Mouse (Mus musculus): ENCODE measurements at regions not wholly inside any gene's neighbourhood (a gene's known extent, or its start where the extent isn't known, plus 50 kb on each side); places are given as distances from the start of the nearest gene placed in this dataset.

DNA sequence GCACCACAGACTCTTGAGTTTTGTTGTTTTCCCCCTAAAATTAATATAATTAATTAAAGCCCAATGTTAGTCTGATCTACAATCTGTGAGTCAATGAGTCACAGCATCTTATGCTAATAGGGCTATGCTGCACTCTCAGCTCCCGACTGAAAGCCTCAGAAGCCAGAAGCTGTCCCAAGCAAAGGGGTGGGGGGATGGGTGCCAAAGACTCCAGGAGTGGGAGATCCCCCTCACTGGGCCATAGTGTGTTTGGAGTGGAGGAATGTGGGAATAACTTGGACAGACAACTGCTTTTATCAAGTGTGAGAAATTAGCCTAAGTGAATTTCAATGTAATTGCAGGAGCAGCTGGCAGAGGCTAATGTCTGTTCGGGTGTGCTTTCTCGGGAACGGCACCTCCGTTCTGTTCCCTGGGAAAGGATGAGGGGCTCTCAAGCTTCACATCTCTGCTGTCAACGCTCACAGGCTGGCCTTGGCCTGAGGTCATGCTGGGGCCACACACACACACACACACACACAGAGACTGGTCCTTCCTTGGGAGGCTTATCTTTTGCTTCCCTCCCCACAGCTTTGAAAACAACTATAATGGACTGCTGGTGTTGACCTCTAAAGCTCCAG, 124.2 kb upstream of the 1700016C15Rik start:
- TF ChIP-seq CTCF (IDR thresholded peaks at IDR 0.05; ENCODE audit: low read depth, low read length) = no peak
- TF ChIP-seq POLR2A (IDR thresholded peaks at IDR 0.05; ENCODE audit: borderline replicate concordance, low read depth, low read length) = no peak

All from bone marrow macrophage, adult 2 months (primary cell).